Mouse (Mus musculus) retina, embryonic 14.5 days (tissue): ENCODE measurements around the gene Arhgap27.

Experiments
- DNase-seq: peaks from one replicate; pipeline ENCODE4 v3.0.0-alpha.2; 2015; ENCODE audit warnings: low spot score

Gene Arhgap27

DNA sequence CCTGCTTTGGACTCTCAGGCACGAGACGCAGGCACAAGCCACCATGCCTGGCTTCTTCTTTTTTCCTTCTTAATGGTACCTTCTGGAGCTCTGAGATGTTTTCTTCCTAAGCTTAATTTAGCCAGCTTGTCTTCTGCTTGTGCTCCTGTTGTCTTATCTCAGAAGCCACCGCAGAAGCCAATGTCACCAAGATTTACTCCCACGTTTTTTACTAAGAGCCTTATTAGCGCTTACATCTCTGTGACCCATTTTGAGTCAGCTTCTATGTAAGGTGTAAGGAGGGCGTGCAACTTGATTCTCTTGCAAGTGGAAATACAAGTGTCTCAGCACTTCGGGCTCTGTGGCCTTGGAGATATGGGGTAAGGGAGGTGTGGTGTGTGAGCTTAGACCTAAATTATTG lies 18.0 kb upstream of the Arhgap27 start:
- DNase-seq = no peak

- DNase-seq = no peak
Measured at GRCm38 (mm10) chr11:103380460-103380859, 17.0 kb upstream of the Arhgap27 start.

GRCm38 (mm10) chr11:103378341-103378740 lies 14.8 kb upstream of the Arhgap27 start:
- DNase-seq = no peak

DNA sequence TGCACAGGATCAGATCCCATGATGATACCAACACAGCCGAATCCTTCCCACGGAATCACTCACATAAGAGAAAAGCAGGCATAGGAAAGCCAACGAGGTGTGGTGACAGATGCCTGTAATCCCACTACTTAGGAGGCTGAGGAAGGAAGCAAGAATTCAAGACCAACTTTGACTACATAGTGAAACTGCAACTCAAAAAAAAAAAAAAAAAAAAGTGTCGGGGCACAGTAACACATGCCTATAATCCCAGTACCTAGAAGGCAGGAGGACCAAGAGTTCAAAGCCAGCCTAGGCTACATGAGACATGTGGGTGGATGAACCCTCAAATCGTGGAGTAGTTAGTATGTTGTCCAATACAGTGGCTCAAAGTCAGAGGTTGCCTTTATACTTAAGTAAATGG lies 12.3 kb upstream of the Arhgap27 start:
- DNase-seq = no peak

DNA sequence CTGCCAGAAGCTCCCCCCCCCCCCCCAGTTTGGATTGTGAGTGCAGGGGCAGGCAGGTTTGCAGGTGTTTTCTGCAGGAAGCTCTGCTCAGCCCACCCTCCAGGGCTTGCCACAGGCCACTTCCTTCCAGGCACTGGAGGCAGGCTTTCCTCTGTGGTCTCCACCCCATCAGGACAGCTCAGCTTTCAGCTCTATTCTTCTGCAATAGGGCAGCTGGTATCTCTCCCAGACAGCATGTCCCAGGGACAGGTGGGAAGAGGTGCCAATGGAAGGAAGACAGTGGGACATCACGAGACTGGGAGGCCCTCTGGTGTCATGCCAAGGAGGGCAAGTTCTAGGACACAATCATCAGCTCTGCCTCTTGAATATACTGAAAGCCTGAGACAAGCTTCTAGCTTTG lies 11.8 kb upstream of the Arhgap27 start:
- no peak for DNase-seq

GRCm38 (mm10) chr11:103373922-103374321 lies 10.4 kb upstream of the Arhgap27 start:
- no peak for DNase-seq

GRCm38 (mm10) chr11:103372561-103372960 lies 9.1 kb upstream of the Arhgap27 start:
- DNase-seq = no peak

GRCm38 (mm10) chr11:103372068-103372467 lies 8.6 kb upstream of the Arhgap27 start:
- no peak for DNase-seq

- no peak for DNase-seq
Measured at GRCm38 (mm10) chr11:103371222-103371539, 7.7 kb upstream of the Arhgap27 start.

GRCm38 (mm10) chr11:103370397-103371221 lies 7.1 kb upstream of the Arhgap27 start:
- no peak for DNase-seq

DNA sequence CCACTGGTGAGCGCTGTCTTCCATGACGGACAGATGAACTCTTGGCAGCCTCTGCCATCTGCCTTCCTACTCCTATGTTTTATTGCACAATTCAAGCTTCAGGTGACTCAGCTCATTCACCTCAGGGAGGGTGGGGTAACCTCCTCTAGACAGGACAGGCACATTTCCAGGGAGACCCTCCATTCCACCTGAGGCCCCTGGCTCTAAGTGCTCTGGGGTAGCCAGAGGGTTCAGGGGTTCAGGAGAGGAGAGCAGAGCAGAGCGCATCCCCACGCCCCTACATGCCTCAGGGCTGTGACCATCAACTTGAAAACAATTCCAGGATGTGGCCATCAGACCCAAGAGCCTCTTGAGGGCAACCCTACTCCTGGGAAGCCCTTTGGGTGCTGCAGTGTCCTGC lies 2.0 kb upstream of the Arhgap27 start:
- DNase-seq = no peak

DNA sequence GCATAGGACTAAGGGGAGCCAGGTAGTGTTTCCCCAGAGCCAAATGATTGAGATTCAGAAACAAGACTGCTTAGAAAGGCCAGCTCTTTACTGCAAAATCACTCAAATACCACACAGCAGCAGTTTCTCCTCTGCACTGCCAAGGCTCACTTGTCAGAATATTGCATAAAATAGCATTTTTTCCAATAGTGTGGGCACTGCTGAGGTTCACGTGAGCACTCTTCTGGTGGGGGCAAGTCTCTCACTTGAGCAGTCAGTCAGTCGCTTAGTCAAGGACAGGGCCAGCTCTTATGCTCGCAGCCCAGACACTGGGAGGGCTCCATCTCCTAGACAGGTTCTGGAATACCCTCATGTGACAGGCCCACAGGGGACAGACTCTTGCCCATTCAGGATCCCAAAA lies 1.5 kb upstream of the Arhgap27 start:
- DNase-seq = no peak

DNA sequence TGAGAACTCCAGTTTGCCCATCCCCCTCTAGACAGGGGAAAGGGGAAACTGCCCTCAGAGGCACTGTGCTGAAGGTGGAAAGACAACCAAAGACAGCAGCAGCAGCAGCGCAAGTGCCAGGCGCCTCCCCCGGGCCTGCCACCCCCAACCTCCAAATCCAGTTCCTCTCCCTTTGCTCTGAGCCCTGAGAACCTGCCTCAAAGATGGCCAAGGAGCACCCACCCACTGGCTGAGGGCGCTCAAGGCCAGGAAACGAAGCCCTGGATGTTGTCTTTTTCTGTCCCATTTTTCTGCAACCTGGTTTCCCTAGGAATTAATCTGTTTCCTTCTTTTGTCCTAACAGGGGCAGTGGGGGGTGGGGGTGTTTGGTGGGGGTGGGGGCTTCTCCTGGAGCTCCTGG lies 843 bp upstream of the Arhgap27 start:
- no peak for DNase-seq

GRCm38 (mm10) chr11:103362521-103363181 lies 841 bp downstream of the Arhgap27 start:
- DNase-seq = peak; percentile 27

DNA sequence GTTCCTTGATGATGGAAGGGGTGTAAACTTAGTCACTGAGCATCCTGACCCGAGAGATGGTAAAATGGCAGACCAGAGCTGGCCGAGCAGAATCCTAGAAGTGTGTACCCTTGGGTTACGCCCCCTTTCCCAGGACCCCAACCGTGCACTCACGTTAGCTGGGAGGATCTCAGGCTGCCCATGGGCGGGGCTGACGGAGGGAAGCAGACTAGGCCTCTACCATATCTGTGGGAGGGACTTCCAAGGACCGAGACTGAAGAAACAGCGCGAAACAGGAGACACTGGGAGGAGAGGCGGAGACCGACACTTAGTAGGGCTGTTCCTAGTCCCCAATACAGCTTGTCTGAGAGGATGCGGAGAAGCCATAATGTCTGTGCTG lies 1.4 kb downstream of the Arhgap27 start:
- DNase-seq = peak; percentile 48

- DNase-seq = no peak
Measured at GRCm38 (mm10) chr11:103361396-103362053, 2.0 kb downstream of the Arhgap27 start.

- DNase-seq = peak; percentile 18
Measured at GRCm38 (mm10) chr11:103360661-103361081, 2.8 kb downstream of the Arhgap27 start.

DNA sequence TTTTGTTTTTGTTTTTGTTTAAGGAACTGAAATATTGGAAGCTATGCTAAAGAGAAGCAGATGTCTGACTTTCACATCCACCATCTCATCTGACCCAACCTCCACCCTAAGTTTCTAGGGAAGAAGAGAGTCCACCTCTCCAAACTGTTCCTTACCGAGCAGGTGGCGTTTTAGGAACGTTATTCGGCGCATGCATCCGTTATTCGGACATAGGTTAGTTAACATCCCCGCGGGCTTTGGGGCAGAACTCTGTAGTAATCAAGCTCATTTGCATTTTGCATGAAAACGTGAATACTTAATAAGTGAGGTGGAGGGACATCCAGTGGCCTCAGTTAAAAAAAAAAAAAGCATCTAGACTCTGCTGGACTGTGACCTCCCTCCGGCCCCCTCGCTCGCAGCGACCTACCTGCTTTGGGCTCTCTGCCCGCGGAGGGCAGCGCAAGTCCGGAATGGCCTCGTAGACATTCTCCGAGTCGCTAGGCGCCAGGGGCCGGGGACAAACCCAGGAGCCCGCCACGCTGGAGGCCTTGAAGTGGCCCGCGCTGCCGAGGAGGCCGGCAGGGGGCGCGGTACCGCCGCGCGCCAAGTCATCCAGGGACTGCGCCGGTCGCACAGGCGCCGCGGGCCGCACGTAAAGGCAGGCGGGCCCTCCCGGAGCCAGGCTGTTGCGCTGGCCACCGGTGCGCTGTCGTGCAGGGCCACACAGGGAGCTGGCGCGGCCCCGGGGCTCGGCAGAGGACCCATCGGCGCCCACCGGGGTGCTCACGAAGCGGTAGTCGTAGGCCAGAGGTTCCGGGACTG lies 3.5 kb downstream of the Arhgap27 start:
- peak; percentile 90 for DNase-seq

DNA sequence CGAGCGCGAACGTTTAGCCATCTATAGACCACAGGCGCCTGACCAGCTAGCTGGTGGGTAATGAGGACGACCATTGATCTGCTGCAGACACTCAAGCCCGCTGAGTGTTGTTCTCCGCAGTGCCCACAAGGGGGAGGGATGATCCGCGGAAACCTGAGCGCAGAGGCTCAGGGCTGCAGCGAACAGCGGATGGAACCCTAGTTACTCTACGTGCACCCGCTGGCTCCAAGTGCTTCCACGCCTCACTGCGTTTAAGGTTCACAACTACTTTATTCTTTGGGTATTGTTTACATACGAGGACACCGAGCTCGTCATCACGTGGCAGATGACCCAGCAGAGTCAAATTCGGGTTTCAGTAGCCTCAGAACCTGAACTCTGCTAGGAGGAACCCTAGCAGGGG lies 4.4 kb downstream of the Arhgap27 start:
- peak; percentile 92 for DNase-seq

- DNase-seq = no peak
Measured at GRCm38 (mm10) chr11:103358316-103358715, 5.2 kb downstream of the Arhgap27 start.

DNA sequence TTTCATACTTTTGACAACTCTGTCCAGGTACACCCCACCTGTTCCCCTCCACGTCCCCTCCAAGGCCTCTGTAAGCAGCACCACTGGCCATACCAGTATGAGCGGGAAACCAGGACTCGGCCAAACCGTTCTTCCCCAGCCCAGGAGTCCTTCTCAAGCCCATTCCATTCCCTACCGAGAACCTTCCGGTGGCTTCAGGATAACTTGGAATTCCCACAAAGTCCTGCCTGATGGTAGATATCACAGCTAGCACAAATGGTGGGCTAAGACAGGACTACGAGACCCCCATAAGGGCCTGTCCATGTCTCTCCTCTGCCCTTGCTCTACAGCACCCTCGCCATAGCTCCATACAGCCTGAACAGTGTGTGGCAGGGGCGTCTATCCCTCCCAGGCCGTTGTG lies 5.8 kb downstream of the Arhgap27 start:
- no peak for DNase-seq

GRCm38 (mm10) chr11:103356938-103357670 lies 6.4 kb downstream of the Arhgap27 start:
- DNase-seq = no peak
